Mouse (Mus musculus): Measurements from ENCODE around the gene Zfp963.

DNA sequence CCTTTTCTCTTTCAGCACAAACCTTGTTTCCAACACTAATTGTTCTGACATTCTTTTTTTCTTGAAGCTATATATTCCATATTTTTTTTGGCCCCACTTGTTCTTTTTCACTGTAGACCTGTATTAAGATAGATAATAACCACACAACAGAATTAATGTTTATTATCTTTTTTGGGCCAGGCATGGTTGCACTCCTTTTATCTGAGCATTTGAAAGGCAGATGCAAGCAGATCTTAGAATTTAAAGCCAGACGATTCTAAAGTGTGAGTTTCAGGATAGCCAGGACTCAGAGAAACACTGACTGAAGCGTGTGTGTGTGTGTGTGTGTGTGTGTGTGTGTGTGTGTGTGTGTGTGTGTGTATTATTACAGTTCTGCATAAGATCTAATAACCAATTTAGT is 2.7 kb upstream of the Zfp963 start:
- TF ChIP-seq CTCF (IDR thresholded peaks at IDR 0.05; ENCODE audit: borderline replicate concordance, insufficient read depth, low read depth, low read length): no peak
- no peak for TF ChIP-seq POLR2A (IDR thresholded peaks at IDR 0.05; ENCODE audit: borderline replicate concordance, insufficient read depth, low read length)
